In genomic region chr12:95642226-95642625, GRCm38 (mm10) we compare ENCODE assay signal across 30 mouse cellular contexts. TPM values are rescaled to one million over a fixed set of nuclear protein-coding genes. Genes with fewer than 3 reads are reported as not detected.
A peak's percentile ranks its signal among the peaks of the same experiment; 100 is the strongest.
DNase-seq lines count a peak whose midpoint lies in the region; ATAC-seq and TF ChIP-seq lines count a peak whose summit lies in the region.
"Had no signal": no experiment of that assay in that cellular context is flagged by ENCODE, and none has a peak within 500 bp of the region (broad histone marks: within the 10 kb centered on the region; RNA-seq: fewer than 3 reads in every experiment).

No protein-coding gene starts in this region.

- H3K79me2 ChIP-seq in myocyte (ENCODE audit: control insufficient read depth, insufficient read depth), result no peaks in the 10 kb centered on the region

- 0 out of 2 replicates have a peak, but pooled peaks cover 3% of the 10 kb centered on the region for H3K4me1 ChIP-seq in forebrain, embryonic 16.5 days (replicated peaks; ENCODE audit: control insufficient read depth, insufficient read depth, low read length)
- H3K4me1 ChIP-seq in forebrain, embryonic 10.5 days, result peaks cover 6% of the 10 kb centered on the region; the same call in 1 of the 2 replicates
- H3K4me1 ChIP-seq: embryonic facial prominence, embryonic 15.5 days; limb, embryonic 15.5 days; megakaryocyte, embryonic 14.5 days; midbrain, embryonic 13.5 days; neural tube, embryonic 12.5 days had no signal

- no peak overlapping the region for H3K9ac ChIP-seq in forebrain, embryonic 16.5 days (replicated peaks; ENCODE audit: low read depth, low read length)
- H3K9ac ChIP-seq: embryonic facial prominence, embryonic 15.5 days; hindbrain, embryonic 14.5 days; limb, embryonic 15.5 days; liver, embryonic 14.5 days; lung, embryonic 14.5 days; midbrain, embryonic 13.5 days; neural tube, embryonic 12.5 days had no signal

- H3K9me3 ChIP-seq in forebrain, embryonic 16.5 days (ENCODE audit: control insufficient read depth, low read length), result no peaks in the 10 kb centered on the region
- no peaks in the 10 kb centered on the region for H3K9me3 ChIP-seq in forebrain, embryonic 10.5 days
- H3K9me3 ChIP-seq: embryonic facial prominence, embryonic 15.5 days; heart, embryonic 10.5 days; limb, embryonic 15.5 days; megakaryocyte, embryonic 14.5 days; midbrain, embryonic 13.5 days; neural tube, embryonic 12.5 days had no signal

- TF ChIP-seq POLR2A in myocyte (IDR thresholded peaks at IDR 0.05; ENCODE audit: insufficient read length, low read depth), result no peak

- H3K27ac ChIP-seq in forebrain, embryonic 16.5 days (ENCODE audit: low read length), result no peak overlapping the region
- no peak overlapping the region for H3K27ac ChIP-seq in forebrain, embryonic 10.5 days
- no peak overlapping the region for H3K27ac ChIP-seq in layer of hippocampus, adult 2 months
- H3K27ac ChIP-seq: embryonic facial prominence, embryonic 15.5 days; heart, embryonic 10.5 days; hindbrain, embryonic 14.5 days; limb, embryonic 15.5 days; liver, embryonic 14.5 days; midbrain, embryonic 13.5 days; neural tube, embryonic 12.5 days; stomach, postnatal 0 days had no signal

- DNase-seq in forebrain, embryonic 10.5 days (ENCODE audit: extremely low spot score, low spot score), result no peak
- DNase-seq in layer of hippocampus, adult 2 months (ENCODE audit: low spot score in 2 of 2), result peak; percentile 11 to 30
- DNase-seq in layer of hippocampus, postnatal 25 days (ENCODE audit: extremely low spot score in 1 of 2, low spot score in 1 of 2), result no peak
- peak; percentile 40 for DNase-seq in right cerebral cortex, adult 18-20 months
- no peak for DNase-seq in right cerebral cortex, adult 2 months (ENCODE audit: low spot score in 2 of 2)
- DNase-seq in urinary bladder, adult 2 months (ENCODE audit: low spot score), result no peak
- DNase-seq: adrenal gland, adult 8-10 months; B cell, adult 2 months; cerebellum, adult 2 months; cerebellum, postnatal 36 days; gastrocnemius, postnatal 10 days; heart, postnatal 4 days; kidney, adult 9 months; left cerebral cortex, postnatal 4 days; lung, postnatal 36 days had no signal

- no peak overlapping the region for H3K4me3 ChIP-seq in forebrain, embryonic 16.5 days (replicated peaks; ENCODE audit: low read length)
- H3K4me3 ChIP-seq in forebrain, embryonic 10.5 days, result no peak overlapping the region
- no peak overlapping the region for H3K4me3 ChIP-seq in layer of hippocampus, adult 2 months
- H3K4me3 ChIP-seq in myocyte, result no peak overlapping the region
- H3K4me3 ChIP-seq: embryonic facial prominence, embryonic 15.5 days; heart, embryonic 10.5 days; limb, embryonic 15.5 days; megakaryocyte, embryonic 14.5 days; midbrain, embryonic 13.5 days; neural tube, embryonic 12.5 days had no signal

- no peak overlapping the region for H3ac ChIP-seq in myocyte (ENCODE audit: control insufficient read depth, insufficient read length)

- no peaks in the 10 kb centered on the region for H3K27me3 ChIP-seq in forebrain, embryonic 16.5 days (replicated peaks; ENCODE audit: control insufficient read depth, insufficient read depth, low read length)
- H3K27me3 ChIP-seq in forebrain, embryonic 10.5 days (ENCODE audit: poor library complexity, severe bottlenecking), result no peaks in the 10 kb centered on the region
- no peaks in the 10 kb centered on the region for H3K27me3 ChIP-seq in myocyte (ENCODE audit: control insufficient read depth, insufficient read depth, insufficient read length)
- H3K27me3 ChIP-seq: embryonic facial prominence, embryonic 15.5 days; limb, embryonic 15.5 days; megakaryocyte, embryonic 14.5 days; midbrain, embryonic 13.5 days; neural tube, embryonic 12.5 days had no signal

- no peaks in the 10 kb centered on the region for H3K36me3 ChIP-seq in forebrain, embryonic 16.5 days (ENCODE audit: control insufficient read depth, insufficient read depth)
- H3K36me3 ChIP-seq in forebrain, embryonic 10.5 days (replicated peaks), result no peaks in the 10 kb centered on the region
- H3K36me3 ChIP-seq in myocyte (ENCODE audit: control insufficient read depth, insufficient read depth), result no peaks in the 10 kb centered on the region
- H3K36me3 ChIP-seq: embryonic facial prominence, embryonic 15.5 days; heart, embryonic 10.5 days; limb, embryonic 15.5 days; midbrain, embryonic 13.5 days; neural tube, embryonic 12.5 days had no signal

- no peak overlapping the region for H3K4me2 ChIP-seq in forebrain, embryonic 16.5 days (ENCODE audit: low read length)
- no peak overlapping the region for H3K4me2 ChIP-seq in myocyte (ENCODE audit: low read depth)
- H3K4me2 ChIP-seq: embryonic facial prominence, embryonic 15.5 days; hindbrain, embryonic 14.5 days; limb, embryonic 15.5 days; lung, embryonic 14.5 days; midbrain, embryonic 13.5 days; neural tube, embryonic 12.5 days had no signal

- TF ChIP-seq CTCF in layer of hippocampus, adult 2 months (conservative IDR thresholded peaks at IDR 0.05), result no peak

- ATAC-seq in forebrain, embryonic 16.5 days, result peak; percentile 59
- ATAC-seq: activated CD4-positive, CD25-positive, alpha-beta regulatory T cell, adult 4 months; midbrain, embryonic 13.5 days had no signal

- WGBS in forebrain, embryonic 16.5 days, result 46% methylated on average over 3 of the region's 3 CpGs
- 71% methylated on average over 3 of the region's 3 CpGs for WGBS in forebrain, embryonic 10.5 days

TF ChIP-seq in myocyte, 11 proteins besides CTCF, POLR2A, EP300 and RAD21:
- TF ChIP-seq USF1 (IDR thresholded peaks at IDR 0.05; ENCODE audit: low read depth) (no peak), CEBPB (IDR thresholded peaks at IDR 0.05; ENCODE audit: insufficient read depth, poor library complexity, severe bottlenecking) (0 out of 2 replicates have a peak, but pooled peaks have one; percentile 41)
TF ChIP-seq in myocyte: peak in this region for 1.

RNA-seq across cellular contexts. Expression of gene Flrt2, which starts 49.8 kb away (rescaled TPM):
- 36.3 and 43.9 TPM in 2 replicates for polyA plus RNA-seq in forebrain, embryonic 16.5 days (2015; fragmentation: Nextera tagmentation; extraction: Ambion mirVana)
- 14.6 and 15.4 TPM in 2 replicates for polyA plus RNA-seq in forebrain, embryonic 10.5 days (2016; fragmentation: Nextera tagmentation; extraction: Ambion mirVana)
- 10 to 100 TPM; 38.9 to 40.7 TPM for total RNA-seq in layer of hippocampus, adult 2 months (2021)
- total RNA-seq in layer of hippocampus, postnatal 25 days (2021), result 10 to 100 TPM; 35.5 to 41.6 TPM
- polyA plus RNA-seq in myocyte (2012; fragmentation: generic; extraction: Trizol), result 6.9 TPM
- polyA plus RNA-seq in urinary bladder, adult 2 months (2012; rRNA removed), result 9.5 and 11.7 TPM in 2 replicates
- total RNA-seq: granulocyte monocyte progenitor cell, adult 5-6 weeks; MEL had no signal

Comparison
In these comparisons a context has a peak if more than half of its experiments do, and no peak if none do; other contexts are left out.
1. DNase-seq: peak in layer of hippocampus, adult 2 months (2 of 2) and right cerebral cortex, adult 18-20 months (single experiment); none in forebrain, embryonic 10.5 days (single experiment), layer of hippocampus, postnatal 25 days (0 of 2), right cerebral cortex, adult 2 months (0 of 2) and urinary bladder, adult 2 months (single experiment).